Mouse (Mus musculus) thymus, postnatal 25 days (tissue): ENCODE measurements at regions not wholly inside any gene's neighbourhood (a gene's known extent, or its start where the extent isn't known, plus 50 kb on each side); places are given as distances from the start of the nearest gene placed in this dataset.

Experiments used
- DNase-seq: peaks from one replicate; pipeline ENCODE4 v3.0.0; 2022

DNA sequence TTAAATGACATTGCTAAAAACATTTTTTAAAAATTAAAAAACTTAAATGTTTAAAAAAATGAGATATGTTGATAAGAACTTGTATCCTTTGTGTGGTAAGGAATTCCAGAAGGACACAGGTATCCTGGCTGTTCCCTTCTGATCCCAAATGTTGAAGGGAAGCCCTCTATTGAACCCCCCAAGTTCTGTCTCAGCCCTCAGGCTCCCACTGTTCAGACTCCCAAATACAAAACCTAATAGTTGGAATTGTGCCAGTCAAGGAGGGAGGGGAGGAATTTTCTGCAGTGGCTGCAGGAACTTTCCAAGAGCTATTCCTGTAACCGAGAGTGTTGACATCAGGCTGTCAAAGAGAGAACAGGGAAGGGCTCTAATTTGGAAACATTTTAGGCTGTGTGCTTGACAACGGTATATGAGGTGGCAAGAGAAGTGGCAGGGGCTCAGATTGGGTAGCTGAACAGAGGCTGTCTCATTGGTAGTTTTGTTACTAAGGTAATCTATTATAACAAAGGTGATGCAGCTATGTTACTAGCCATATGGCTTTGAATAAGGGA is 843.8 kb upstream of the A1bg start:
- no peak for DNase-seq

DNA sequence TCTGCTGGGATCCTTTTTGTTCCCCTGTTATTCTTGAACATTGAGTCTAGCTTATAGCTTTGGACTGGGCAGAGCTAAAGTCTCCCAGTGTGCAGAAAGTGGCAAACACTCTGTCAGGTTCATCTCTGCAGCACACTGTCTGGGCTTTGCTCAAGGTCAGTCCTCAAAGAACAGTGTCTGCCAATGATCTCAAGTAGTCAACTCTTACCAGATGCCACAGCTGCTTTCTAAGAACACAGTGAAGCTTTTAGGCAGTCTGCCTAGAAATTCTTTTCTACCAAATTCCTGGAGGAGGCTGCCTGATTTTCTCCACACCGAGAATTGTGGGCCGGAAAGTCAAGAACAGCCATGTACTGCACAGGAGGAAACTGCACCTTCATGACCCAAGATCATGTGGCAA is 831.0 kb upstream of the A1bg start:
- DNase-seq: no peak

DNA sequence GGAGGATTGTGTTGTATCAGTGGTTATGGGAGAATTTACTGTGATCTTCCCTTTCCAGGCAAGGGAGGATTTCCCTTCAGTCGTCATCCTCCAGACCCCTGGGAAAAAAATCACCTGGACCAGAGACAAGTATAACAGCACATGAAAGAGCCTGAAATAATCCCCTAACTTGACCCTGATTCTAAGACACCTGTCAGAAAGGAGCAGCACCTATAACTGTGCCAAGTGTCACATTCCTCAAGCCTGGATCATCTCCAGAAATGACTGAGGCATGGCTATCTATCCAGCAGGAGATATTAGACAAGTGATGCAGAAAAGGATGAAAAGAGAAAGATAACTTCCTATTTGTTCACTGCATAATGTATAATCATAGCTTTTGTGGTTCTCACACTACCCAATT is 800.9 kb upstream of the A1bg start:
- no peak for DNase-seq

DNA sequence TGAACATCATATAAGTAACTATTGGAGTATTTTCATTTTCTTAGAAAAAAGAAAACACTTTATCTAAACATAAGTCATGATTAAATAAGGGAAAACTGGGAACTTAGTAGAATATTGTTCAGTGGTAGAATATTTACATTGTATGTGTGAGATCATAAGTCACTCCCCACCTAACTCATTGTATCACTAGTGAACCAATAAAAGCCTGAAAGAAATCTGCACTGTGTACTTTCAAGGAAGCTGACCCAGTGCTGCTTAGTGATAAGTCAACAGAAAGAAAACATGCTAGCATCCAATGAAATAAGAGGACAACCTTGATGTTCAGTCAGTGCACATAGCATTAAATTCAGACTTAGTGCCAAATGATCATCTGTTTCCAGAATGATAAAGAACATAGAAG is 795.7 kb upstream of the A1bg start:
- no peak for DNase-seq

DNA sequence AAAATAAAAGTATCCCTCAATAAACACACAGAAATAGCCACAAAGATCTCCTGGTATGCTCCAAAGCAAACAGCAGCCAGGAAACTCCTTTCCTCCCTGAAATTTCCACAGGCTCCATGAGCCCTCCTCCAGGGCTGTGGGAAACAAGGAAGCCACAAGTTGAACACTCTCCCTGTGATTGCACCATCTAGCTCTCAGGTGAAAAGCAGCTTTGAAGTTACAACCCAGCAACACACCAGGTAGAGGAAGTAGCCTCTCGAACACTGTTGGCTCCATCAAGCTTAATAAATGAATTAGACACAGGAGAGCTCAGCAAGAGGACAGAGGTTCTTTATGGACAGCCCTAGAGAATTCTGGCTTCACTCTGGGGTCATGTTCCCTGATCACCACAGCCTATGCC is 794.4 kb upstream of the A1bg start:
- DNase-seq: no peak

DNA sequence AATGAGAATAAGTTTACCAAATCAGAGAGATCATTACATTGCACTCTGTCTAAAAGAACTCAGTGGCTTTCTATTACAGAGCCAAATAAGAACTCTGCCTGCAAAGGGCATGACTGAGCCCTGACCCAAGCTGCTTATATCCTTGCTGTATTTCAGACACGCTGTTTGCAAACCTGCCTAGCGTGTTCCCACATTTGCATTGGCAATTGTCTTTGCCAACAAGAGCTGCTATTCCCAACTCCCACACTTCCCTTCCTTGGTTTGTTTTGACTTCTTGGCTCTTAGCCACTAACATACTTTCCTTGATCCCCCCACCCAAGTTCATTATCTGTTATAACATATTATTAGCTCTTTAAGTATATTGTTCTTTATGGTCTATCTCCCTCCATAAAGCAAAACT is 791.1 kb upstream of the A1bg start:
- DNase-seq: no peak

DNA sequence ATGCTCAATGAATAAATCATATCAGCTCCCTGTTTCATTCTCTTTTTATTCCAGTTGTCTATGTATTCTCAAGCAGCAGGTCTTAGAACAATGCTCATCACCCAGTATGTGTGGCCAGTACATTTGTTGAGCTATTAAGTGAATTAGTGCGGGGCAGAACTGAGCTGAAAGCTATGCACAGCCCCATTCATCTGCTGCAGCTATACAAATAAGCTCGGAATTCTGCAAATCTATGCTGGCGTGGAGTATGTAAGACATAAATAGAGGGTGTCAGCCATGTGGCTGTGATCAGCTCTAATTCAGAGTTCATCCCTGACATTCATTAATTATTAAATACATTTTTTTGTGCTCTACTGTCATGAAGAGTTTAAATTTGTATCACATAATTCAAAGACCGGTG is 786.1 kb upstream of the A1bg start:
- no peak for DNase-seq

DNA sequence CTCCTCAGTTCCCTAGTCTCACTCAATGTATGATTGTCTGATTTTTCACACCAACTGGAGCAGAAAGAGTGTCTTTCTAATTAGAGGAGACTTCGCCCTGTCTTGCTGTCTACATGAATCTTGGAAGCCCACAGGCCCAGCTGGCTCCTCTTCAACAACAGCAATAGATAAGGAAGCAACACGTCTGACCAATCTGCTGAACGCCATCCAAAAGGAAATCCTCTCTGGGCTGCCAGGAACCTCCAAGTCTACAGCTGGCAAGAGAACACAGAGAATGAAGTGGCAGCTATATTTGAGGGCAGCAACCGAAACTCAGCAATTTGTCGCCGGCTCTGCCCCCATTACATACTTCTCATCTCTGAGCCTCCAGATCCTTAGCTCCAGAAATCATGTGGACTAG is 785.1 kb upstream of the A1bg start:
- no peak for DNase-seq

DNA sequence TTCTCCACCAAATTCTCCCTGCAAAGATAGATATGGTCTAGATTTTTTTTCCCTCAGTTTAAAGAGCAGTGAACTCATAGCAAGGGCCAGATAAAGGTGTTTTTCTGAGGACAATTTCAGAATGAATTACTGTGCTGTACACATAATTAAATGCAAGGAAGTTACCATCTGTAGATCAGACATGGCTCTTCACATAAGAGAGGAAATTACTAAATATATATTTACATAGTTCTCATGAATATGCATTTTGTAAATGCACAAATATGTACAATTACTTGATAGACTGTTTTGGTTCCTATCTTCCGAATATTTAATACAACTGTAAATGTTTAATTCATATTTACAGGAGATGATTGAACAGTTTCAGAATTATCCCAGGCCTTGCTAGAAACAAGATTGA is 769.9 kb upstream of the A1bg start:
- no peak for DNase-seq

DNA sequence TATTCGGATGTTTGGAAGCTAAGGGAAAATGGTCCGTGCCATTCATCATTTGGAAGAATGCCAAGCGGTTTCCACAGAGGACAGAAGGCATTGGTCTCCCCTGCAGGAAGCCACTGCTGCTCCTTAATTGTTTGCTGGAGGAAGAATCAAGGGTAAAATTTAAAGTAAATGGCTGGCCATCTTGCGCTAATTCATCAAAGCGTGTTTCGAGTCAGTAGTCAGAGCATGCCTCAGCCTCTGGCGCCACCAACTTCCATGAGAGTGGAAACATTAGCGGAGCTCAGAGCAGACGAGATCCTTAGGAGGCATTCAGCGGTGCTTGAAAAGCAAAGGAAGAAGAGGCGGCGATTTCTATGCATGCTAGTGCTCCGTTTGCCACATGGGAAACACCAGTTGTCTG is 767.6 kb upstream of the A1bg start:
- no peak for DNase-seq

DNA sequence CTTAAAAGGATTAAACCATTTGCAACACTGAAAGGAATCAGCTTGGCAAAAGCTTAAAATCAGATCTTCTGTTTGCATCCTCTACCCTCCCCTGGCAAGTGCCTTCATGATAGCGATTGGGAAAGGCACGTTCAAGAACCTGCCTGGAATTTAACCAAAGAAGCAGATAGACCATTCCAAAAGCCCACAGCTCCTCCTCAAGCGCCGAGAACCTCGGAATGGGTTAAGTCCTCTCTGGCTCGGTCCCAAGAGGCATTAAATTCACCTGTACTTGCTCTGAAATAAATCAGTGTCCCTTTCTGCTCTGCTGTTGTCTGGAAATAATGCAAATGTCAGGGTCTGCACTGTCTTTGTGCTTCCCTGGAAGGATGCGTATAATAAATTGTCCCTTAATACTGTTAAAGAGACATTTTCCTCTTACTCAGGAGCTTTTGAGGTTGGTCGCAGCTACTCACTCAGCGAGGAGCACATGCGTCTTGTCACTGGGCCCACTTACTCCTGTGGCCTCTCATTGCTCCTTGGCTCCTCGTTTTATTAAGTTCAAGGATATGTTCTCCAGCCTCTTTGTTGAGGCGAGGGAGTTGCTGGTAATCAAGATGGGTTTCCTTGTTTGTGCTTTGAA is 767.1 kb upstream of the A1bg start:
- DNase-seq: no peak

DNA sequence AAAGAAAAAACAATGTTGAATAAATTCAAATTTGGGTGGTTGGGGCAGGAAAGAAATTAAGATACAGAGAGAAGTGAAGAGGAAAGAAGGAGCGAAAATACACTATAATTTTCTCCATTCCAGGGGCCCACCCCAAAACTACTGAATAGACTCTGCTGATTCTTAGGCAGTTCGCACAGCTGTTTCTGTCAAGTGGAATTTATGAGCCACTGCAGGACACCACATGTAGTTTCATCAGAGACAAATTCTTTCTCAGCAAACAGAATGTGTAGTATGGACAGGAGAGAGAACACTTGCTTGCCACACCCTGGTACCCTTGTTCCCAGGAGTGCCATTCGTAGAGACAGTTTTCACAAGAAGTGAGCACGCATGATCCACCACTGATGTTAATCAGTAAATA is 760.2 kb upstream of the A1bg start:
- DNase-seq: no peak

DNA sequence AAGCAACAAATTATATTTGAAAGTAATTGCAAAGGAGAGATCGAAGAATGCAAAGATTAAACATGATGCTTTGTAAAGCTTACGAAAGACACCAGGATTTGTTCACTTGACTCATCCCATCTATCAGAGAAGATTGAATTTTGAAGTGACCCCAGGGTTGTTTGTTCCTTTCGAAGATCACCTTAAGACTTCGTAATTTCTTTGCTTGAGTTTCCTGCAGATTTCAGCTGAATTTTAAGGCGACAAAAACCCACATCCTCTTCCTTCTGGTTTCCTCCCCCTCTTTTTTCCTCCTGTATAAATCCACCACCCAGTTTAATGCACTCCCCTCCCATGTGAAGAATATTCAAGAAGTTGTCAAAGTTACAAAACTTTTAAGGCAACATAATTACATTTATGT is 747.7 kb upstream of the A1bg start:
- no peak for DNase-seq

DNA sequence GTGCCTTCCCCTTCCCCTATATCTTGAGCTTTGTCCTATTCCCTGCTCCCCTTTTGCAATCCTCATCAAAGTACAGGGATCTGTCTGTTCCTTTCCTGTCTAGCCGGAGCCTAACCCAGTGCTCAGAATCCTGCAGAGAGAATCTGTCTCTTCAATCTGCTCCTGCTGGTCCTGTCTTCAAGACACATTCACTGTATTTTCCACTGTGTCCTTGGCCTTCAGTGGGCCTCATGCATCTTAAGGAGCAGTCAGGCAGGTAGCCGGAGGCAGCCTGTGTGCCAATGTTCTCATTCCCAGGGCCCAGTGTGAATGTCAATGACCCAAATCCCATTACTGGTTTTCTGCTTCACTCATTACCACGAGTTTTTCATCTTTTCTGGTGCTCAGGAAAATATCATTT is 737.8 kb upstream of the A1bg start:
- DNase-seq: no peak

DNA sequence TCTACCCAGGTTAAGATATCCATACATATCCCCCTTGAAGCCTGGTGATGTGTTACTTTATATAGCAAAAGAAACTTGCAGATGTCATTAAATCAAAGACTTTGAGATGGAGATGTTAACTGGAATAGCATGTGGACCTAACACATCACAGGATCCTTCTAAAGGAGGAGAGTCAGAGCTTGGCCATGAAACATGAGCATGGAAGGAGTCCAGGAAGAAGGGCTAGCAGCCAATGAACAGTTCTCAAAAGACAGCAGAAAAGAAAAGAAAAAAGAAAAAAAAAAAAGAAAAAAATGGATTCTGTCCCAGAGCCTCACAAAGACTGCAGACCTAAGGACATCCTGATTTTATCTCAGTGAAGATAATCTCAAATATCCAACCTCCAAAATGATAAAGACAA is 734.1 kb upstream of the A1bg start:
- DNase-seq: no peak

DNA sequence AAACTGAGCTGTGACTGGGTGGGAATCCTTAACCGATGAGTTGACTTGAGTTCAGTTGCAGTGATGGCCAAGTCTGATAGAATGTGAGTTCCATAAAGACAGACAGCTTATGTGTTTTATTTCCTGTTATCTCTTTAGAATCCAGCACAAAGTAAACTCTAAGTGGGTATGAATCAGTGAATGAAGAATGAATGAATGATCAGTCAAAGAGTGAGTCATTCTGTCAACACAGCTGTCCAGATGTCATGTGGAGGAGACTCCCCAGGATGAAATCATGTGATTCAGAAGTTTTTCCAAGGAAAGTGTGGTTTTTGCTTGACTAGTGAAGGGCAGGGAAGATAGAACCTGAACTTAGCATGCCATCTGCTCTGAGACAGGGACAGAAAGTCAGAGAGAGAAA is 732.0 kb upstream of the A1bg start:
- DNase-seq: no peak

DNA sequence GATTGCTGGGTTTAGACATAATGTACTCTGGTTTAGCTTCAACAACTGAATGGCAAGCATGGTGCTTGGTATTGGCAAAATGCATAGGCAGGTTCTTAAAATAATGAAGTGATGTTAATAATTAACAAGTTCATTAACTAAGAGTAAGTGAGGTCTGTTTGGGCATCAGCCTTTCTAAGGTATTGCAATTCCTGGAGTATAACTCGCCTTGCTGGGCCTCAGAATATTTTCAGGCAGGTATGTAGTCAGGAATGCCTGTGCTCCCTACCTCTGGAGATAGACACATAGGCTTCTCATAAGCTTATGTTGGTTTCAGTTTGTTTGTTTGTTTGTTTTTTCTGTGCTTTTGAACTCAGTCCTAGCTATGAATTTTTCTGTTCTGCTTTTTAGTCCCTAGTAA is 731.0 kb upstream of the A1bg start:
- no peak for DNase-seq

DNA sequence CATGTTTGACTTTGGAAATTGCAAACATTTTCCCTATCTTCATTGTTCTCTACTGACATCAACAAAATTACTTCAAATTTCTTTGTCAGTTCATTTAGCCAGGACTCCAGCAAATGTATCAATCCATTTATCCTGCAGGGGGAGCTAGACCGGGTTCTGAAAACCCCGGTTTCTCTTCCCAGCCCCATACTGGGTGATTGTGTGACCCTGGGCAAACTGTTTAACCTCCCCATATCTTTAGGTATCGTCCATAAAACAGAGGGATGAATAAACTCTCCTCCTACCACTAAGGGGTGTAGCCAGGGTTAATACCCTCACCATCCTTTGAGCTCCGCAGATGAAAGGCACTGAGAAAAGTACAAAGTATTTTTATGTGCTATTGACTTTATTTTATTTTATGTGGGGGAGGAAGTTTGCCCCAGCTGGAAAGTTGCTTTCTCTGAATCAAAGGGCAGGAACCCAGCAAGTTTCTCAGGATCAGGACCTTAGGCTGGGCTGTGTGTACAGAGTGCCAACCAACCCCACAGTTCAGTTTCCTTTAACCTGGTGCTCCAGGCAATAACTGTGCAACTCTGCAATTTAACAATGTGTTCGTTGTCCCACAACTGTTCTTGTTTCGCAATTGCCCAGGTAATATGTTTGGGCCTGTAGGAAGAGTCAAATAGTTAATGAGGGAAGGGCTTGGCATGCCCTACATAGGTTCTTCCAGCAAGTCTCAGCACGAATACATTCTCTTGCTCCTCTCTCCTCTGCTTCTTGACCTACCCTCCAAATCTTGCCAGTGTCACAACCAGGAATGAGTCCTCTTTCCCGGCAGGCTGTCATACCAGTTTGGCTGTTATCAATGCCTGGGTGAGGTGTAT is 696.1 kb upstream of the A1bg start:
- DNase-seq: peak; percentile 7

DNA sequence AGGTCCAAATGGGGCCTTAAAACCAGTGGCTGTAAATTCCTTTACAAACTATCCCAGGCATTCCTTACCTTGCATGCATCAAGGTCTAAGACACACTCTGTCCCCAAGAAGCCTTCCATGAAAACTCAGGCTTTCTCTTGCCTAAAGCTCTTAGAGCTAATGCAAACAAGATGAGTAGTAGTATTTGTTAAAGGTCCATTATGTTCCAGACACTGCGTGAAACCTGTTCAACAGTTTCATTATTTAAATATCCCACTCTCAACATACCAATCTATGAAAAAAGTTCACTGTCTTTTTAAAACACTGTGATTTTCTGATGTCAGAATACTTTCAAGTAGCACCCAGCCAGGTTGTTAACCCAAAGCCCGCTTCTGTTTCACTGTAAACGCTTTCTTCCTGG is 687.9 kb upstream of the A1bg start:
- DNase-seq: no peak

DNA sequence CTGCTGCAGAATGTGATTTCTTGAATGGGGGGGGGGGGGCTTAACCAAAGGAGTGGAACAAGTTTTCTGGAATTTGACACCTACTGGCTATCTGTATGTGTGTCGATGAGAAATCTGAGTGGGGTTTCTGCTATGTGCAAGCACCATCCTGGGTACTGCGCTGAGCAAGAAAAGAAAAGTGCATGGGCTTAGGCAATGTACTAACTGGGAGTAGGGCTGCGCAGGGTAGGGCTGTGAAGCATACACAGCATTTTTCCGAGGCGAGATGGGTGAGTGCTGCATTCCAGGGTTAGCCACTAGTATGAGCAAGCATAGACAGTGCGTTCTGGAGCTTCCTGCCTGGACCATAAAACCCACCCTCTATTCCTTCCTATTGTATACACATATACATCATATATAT is 686.8 kb upstream of the A1bg start:
- DNase-seq: no peak

DNA sequence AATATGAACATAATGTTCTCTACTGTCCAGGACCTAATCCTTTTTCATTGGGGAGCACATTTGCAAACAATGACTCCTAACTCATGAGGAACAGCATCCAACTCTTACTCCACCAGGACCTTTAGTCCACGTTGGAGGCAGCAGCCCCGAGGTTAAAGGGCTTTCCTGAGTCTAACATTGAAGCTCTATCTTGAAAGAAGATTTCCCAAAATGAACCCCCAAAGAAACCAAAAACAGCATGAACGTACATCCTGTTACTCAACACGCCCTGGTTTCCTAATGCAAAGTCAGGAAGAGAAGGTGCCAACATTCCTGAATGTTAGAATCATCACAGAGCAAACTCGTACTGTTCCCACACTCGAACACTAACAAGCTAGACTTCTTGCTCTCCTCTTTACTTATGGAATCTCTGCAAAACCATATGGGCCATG is 685.5 kb upstream of the A1bg start:
- no peak for DNase-seq

DNA sequence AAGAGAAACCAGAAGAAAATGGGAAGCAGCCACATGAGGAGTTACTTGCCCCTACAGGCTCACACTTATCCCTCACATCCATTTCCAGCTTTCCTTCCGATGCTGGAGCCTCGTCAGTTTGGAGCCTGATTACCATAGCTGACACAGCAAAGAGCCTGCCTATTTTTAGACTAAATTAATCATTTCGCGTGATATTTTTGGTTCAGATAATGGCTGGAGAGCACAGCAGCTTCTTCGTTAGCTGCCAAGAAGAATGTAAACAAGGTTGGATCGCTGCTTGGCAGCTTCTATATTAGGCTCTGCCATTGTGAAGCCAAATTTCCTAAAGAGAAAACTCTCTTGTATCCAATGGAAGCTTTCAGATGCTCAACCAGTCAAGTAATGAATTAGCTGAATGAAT is 676.9 kb upstream of the A1bg start:
- no peak for DNase-seq

DNA sequence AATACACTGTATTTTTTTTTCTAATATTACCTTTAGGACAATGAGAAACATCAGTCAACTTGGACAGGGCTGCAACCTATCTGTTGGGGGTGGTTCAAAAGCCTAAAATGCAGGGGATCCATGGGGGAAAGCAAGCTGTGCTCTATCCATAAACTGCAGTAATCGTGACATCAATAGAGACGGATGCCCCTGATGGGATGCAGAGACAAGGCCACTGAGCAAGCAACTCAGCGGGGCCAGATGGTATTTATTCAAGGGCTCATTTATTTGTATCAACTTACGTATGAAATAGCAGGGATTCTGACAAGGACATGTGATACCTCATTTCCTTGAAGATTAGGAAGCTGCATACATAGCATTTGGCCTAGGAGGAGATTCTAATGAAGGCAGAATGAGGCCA is 673.5 kb upstream of the A1bg start:
- no peak for DNase-seq

DNA sequence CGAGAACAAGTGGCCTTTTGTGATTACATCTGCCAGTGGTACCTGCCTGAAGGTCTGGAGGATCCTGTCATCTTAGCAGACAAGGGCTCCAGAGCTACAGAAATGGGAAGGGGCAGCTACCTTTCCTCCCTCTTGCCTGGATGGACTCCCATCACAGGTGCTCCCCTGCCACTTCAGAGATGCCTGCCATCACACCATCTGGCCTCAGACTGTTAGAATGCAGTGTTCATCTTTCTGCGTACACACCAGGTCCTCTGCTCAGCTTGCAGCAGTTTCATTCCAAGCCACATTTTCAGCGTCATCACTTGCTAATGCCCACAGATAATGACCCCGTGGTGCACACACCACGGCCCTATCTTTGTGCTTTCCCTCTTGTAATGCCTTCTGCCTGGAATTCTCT is 666.1 kb upstream of the A1bg start:
- no peak for DNase-seq

DNA sequence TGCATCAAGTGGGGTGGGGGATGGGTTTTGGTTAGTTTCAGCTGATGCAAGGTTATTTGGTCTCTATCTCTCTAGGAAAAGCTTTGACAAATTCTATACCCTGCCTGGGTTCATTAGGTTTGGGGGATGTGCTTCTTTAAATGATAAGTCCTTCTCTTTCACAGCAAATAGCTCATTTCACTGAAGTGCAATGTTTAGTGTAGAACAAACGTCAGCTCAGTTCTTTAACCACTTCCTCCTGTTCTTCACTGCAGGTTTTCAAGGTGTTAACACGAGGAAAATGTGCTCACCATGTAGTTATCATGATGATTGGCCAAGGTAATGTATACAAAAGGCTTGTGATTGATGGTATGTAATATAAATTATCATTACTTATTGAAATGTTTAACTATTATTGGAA is 659.5 kb upstream of the A1bg start:
- DNase-seq: no peak
